Mouse (Mus musculus): ENCODE results near the gene Cachd1. TPM values are rescaled to one million over a fixed set of nuclear protein-coding genes. Genes with fewer than 3 reads are reported as not detected.

Cachd1 gene
- total RNA-seq, 1 experiment from 2014 or later: 8.4 TPM

- no peak for DNase-seq
These were observed 13.7 kb downstream of the Cachd1 start for GRCm38 (mm10) chr4:100790176-100790575.

- no peak for DNase-seq
These were observed 16.7 kb downstream of the Cachd1 start for GRCm38 (mm10) chr4:100793147-100793546.

- no peak for DNase-seq
These were observed 19.0 kb downstream of the Cachd1 start for GRCm38 (mm10) chr4:100795523-100795922.

GRCm38 (mm10) chr4:100800730-100801442, 24.4 kb downstream of the Cachd1 start:
- peak; percentile 69 for DNase-seq

- DNase-seq: no peak
These were observed 24.9 kb downstream of the Cachd1 start for GRCm38 (mm10) chr4:100801443-100801786.

- DNase-seq: no peak
These were observed 34.7 kb downstream of the Cachd1 start for GRCm38 (mm10) chr4:100811057-100811695.

- DNase-seq: no peak
These were observed 35.5 kb downstream of the Cachd1 start for GRCm38 (mm10) chr4:100811802-100812510.

GRCm38 (mm10) chr4:100813767-100814461, 37.4 kb downstream of the Cachd1 start:
- no peak for DNase-seq

- DNase-seq: no peak
These were observed 42.8 kb downstream of the Cachd1 start for GRCm38 (mm10) chr4:100819238-100819637.

GRCm38 (mm10) chr4:100822526-100822925, 46.1 kb downstream of the Cachd1 start:
- DNase-seq: no peak

- DNase-seq: no peak
These were observed 50.9 kb downstream of the Cachd1 start for GRCm38 (mm10) chr4:100827374-100827773.

GRCm38 (mm10) chr4:100828737-100829136, 52.3 kb downstream of the Cachd1 start:
- DNase-seq: no peak

- DNase-seq: no peak
These were observed 60.7 kb downstream of the Cachd1 start for GRCm38 (mm10) chr4:100837205-100837604.

GRCm38 (mm10) chr4:100842629-100843028, 66.2 kb downstream of the Cachd1 start:
- no peak for DNase-seq

GRCm38 (mm10) chr4:100843119-100843518, 66.6 kb downstream of the Cachd1 start:
- no peak for DNase-seq

- DNase-seq: no peak
These were observed 74.5 kb downstream of the Cachd1 start for GRCm38 (mm10) chr4:100850846-100851495.

- DNase-seq: no peak
These were observed 76.0 kb downstream of the Cachd1 start for GRCm38 (mm10) chr4:100852448-100852847.

- DNase-seq: no peak
These were observed 77.0 kb downstream of the Cachd1 start for GRCm38 (mm10) chr4:100853426-100853825.

GRCm38 (mm10) chr4:100855373-100855772, 78.9 kb downstream of the Cachd1 start:
- DNase-seq: no peak

- DNase-seq: no peak
These were observed 81.0 kb downstream of the Cachd1 start for GRCm38 (mm10) chr4:100857411-100857869.

- DNase-seq: no peak
These were observed 87.5 kb downstream of the Cachd1 start for GRCm38 (mm10) chr4:100863861-100864428.

- DNase-seq: no peak
These were observed 88.9 kb downstream of the Cachd1 start for GRCm38 (mm10) chr4:100865423-100865822.
